Mouse (Mus musculus) c-Kit-positive CD71-positive TER-119-positive erythroid progenitor cells, embryonic 14.5 days (primary cell): ENCODE data around the gene Ubac1.

ENCODE experiments used
- DNase-seq: peaks from one replicate; pipeline ENCODE4 v3.0.0-alpha.2; 2013; ENCODE audit warnings: low spot score

Gene Ubac1

DNA sequence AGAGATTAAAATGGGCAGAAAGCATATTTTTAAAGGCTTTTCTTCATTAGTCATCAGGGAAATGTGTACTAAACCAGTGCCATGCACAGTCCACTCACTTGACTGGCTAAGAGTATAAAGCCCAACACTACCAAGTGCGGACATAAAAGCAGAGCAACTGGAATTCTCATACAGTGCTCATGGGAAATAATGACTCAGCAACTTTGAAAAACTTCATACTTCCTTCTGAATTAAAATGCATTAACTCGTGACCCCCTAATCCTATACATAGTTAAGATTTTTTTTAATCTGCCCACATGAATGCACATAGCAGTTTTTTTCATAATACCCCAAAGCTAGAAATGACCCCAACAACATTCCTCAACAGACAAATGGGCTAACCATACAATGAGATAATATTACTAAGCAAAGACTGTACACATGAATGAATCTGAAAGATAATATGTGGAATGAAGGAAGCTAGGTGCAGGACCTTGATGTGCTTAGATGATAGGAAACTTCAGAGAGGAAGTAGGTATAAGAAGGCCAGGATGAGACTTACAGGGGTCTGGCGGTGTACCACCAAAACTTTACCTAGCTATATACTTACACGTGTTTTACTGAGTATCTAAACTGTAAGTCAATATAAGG lies 46.3 kb downstream of the Ubac1 start:
- DNase-seq = no peak

DNA sequence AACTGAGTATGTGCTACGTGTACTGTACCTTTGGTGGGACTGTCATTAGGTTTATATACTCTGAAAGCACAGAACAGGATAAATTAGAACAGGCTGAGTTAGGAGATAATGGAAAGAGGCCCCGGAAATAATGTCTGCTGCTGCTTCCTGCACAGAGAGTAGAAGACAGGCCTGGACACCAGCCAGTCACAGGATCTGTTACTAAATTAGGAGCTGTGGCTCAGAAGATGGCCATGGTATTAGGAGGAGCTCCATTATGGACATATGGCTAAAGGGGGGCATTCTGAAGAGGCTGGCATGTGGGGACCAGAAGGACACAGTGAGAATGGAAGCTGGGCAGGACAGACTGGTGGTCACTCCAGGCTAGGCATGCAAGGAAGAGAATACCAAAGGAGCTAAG lies 51.1 kb downstream of the Ubac1 start:
- DNase-seq = no peak

DNA sequence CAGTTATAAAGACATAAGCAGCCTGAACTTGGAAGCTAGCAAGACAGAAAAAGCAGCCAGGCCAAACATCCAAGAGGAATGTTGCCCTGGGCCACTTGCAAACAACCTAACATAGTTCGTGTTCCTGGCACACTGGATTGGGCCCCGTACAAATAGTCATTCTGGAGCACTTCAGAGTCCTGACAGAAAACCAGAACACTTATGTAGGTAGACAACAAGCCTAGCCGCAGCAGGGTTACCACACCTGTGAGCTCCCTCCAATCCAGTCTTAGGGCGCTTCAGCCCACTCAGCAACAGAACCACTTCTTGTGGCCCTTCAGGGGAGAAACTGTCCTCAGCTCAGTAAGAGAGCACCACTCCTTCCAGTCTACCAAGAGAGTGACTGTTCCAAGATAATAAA lies 52.2 kb downstream of the Ubac1 start:
- no peak for DNase-seq

DNA sequence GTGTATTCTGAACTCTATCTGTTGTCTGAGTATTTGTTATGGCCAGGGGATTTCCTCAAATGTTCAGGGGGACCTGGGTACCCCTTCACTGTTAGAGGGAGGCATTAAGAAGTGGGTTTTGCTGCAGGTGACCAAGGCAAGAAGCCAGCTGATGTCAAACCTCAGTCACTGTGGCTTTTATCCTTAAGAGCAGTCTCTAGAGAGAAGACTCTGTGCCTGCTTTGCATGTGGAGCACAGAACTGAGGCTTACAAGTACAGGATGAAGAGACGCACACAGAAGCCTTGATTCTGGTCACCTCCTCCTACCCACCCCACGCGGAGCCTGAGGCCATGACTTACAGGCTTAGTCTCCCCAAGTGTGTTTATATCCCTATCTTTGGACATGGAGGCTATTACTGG lies 72.3 kb downstream of the Ubac1 start:
- DNase-seq = no peak
